Mouse (Mus musculus) c-Kit-negative CD71-positive TER-119-positive erythroid progenitor cells, embryonic 14.5 days (primary cell): ENCODE measurements around the gene Adgrg3.
A peak's percentile ranks its signal among the peaks of the same experiment; 100 is the strongest.

Source experiments
- DNase-seq: peaks from one replicate; pipeline ENCODE4 v3.0.0-alpha.2; 2013; ENCODE audit warnings: low read depth, low spot score

Gene Adgrg3

DNA sequence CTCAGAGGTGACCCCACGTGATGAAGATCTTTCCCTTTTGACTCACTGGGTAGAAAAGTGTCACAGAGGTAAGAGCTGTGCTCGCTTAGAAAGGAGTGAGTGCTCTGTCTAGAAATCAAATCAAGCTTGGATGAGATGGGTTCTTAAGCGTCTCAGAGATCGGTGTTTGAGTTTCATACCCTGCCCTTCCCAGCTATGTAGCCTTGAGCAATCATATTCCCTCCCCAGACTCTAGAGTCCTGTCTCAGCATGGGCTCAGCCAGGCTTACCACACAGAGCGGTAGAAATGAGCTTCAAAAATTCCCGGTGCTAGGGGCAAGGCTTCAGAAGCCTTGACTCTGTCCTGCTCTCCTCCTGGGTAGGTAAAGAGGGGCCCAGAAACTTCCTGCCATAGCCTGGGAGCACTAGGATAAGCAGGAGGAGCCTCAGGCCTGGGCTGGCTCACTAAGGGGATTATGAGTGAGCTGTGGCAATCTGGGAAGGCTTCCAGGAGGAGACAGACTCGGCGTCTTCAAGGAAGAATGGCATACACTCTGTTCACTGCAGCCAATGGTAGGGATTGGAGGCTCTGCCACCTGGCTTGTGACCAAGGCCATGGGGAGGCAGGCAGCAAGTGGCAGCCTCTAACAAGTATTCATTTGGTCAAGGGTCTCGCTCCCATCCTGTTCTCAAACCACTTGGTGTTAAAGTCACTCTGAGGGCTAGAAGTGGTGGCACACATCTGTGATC, 24.3 kb upstream of the Adgrg3 start:
- no peak for DNase-seq

DNA sequence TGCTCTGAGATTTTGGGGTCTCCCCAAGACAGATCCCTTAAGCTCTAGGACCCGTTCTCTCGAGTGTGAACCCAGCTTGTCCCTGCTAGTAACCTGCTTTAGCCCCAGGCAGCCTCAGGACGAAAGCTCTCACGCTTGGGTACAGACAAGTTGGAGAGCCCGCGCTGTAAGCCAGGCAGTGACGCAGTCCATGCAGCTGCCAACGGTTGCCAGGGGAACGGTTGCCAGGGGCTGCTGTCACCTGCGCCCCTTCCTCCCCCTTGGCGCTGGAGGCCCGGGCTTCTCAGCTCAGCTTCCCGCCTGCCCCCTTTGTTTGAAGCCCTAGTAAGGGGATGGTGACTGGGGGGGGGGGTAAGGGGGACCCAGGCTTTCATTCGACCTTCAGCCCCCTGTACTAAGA, 23.5 kb upstream of the Adgrg3 start:
- no peak for DNase-seq

DNA sequence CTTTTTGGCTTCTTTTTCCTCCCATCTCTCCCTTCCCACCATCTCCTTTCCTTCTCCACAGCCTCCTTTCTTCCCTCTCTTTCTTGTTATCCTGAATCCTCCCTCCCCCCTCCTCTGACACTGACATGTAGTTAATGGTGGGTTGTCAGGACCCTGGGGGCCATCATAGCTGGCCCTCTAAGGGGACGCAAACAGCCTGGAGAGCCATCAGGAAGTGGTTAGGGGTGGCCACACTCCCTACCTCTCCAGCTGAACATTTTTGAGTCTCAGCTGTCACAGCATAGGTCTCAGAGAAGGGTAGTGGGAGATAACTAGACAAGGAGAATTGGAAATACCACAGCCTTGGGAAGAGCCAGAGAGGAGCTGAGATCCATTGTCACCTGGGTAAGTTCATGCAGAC, 23.0 kb upstream of the Adgrg3 start:
- no peak for DNase-seq

DNA sequence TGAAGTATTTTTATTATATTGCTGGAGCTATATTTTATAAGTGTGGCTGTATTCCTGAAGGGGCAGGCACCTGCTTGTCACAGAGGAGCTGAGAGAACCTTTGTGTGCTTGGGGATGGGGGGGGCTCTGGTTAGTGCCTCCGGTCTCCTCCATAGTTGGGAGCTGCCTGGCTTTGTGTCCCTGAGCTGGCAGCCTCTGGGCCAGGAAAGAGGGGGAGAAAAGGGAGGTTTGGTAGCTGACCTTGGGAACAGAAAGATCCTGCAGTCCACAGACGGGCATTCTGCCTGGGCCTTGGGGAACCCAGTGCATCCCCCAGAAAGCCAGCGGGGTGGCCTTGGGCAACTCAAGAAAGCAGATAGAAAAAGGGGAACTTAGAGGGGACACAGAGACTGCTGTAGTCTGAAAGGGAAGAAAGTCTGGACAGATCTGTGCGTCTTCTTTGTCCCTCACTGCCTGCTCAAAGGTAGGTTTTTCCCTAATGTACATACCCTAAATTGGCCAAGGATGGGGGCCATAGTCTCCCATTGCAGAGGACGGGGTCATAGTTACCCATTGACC, 22.1 kb upstream of the Adgrg3 start:
- DNase-seq, result no peak

DNA sequence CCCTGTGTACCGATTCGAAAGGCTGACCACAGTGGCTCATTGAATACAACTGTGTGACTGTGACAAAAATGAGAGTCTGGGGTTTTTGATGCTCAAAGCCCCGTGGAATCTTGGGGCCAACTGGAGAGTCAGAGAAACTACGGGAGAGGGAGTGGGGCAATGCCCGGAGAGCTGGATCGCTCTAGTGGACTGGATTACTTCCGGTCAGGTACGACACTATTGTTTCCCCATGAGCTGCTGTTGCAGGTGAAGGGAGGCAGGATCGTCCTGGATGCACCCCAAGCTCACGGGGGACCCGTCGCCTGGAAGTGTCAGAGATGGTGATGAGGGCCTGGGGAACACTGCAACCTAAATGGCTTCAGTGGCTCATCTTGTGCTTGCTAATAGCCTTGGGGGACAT, 21.5 kb upstream of the Adgrg3 start:
- no peak for DNase-seq

DNA sequence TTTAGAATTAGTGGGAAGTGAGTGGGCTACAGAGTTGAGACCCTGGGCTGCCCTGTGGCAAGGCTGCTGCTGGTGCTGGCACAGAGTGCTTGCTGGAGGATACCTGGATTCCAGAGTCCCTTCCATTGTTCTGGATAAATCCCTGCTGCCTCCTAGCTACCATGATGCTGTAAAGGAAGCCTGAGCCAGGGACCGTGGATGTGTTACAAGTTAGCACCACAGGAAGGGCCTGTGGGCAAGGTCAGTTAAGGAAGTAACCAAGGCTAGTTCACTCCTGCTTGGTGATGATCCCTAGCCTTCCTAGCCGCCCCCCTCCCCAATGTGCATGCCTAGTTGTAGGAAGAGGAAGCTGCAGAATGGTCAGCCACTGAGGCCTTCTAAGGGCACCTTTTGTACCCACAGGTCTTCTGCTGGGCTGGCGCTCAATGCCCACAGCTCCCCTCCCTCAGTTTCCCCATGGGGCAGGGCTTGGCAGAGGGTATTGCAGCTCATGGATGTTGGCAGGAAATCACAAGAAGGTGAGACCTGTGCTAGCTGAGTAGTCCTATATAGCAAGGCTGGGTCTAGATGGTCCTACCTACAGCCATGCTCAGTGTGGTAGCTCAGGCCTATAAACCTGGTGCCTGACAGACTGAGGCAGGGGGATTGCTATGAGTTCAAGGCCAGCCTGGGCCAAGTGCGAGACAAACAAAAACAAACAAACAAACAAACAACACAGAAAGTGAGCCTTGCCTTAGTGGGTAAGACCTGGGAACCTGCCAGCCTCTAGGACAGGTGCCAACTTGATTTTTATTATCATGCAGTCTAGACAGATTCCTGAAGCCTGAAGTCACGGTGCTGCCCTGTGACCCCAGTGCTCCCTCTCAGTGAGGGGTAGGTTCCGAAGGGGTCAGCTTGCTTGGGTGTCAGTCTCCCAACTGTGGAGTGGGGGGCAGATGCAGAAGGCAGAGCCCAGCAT, 20.3 kb upstream of the Adgrg3 start:
- DNase-seq, result no peak

DNA sequence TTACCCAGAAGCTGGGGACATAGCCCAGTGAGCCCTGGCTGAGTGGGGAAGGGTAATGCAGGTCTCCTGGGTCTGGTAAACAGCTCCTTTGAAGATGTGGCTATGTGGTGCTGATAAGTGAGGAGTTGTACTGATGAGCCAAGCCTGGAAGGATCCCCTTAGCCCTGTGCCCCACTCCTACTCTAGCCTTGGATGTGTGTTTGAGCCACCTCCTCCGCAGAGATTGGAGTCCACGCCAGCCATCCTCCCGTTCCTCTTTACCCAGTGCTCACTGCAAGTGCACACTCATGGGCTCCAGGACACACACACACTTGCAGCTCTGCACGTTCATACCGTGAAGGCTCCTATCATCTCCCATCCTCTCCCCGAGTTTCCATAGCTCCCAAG, 19.6 kb upstream of the Adgrg3 start:
- no peak for DNase-seq

DNA sequence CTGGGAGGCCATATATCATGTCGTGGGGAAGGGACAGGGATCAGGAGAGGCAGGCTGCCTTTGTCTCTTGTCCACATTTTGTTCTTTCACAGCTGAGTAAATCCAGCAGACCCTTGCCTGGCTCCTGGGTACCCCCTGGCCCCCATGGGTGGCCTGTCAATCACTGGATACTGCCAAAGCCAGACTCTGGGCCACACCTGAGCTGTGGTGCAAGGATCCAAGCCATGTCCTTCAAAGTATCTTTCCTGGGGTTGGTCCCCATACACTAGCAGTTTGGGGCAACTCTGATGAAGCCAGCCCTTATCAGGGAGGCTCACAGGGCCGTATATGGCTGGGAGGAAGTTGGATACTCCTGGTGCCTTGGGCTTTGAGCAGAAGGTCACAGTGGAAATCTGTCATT, 19.1 kb upstream of the Adgrg3 start:
- DNase-seq, result no peak

DNA sequence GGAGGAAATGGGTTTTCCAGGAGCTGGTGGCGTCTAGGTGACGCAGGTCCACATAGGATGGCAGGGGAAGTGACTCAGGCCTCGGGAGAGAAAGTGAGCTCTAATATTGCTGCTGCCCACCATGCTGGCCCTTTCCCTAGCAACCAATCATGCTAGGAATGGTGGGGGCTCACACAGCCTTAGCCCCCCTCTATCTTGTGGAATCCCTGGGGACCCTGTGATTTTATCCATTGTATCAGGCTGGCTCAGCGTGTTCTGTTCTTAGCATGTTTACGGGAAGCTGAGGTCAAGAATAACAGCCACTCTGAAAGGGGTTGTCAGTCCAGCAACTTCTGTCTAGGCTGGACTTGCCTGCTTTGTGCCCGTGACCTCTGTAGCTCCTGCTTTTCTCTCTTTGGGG, 18.5 kb upstream of the Adgrg3 start:
- no peak for DNase-seq

DNA sequence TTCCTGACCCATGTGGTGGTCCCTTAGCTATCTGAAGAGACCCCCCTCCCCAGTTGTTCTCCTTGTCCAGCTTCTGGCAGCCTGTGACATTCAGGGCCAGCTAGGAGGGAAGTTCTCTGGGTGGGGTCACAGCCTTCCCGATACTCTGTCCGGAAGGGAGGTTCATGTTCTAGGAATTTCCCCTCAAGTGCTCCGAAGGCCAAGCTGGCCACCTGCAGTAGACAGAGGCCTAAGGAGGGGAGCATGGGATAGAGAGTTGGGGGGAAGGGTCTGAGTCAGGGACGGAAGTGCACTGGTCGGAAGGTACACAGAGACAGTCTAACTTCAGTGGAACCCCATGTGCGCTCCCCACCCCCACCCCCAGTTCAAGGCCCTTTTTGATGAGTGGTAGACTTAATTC, 17.5 kb upstream of the Adgrg3 start:
- no peak for DNase-seq

DNA sequence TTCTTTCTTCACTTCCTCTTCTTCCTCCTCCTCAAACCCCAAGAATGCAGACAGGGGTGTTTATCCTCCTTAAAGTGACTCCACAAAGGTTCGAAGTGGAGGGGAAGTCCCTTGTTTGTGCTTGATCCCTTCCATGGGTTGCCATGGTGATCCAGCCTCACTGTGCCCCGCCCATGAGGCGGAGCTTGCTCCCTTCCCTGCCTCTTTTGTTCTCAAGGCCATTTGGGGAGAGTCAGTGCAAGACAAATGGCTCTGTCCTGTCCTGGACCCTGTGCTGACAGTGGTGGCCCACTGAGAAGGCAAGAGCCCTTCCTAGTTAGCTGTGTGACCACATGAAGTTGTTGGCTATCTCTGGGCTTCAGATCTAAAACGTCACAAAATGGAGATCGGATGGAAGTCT, 16.8 kb upstream of the Adgrg3 start:
- DNase-seq, result no peak

DNA sequence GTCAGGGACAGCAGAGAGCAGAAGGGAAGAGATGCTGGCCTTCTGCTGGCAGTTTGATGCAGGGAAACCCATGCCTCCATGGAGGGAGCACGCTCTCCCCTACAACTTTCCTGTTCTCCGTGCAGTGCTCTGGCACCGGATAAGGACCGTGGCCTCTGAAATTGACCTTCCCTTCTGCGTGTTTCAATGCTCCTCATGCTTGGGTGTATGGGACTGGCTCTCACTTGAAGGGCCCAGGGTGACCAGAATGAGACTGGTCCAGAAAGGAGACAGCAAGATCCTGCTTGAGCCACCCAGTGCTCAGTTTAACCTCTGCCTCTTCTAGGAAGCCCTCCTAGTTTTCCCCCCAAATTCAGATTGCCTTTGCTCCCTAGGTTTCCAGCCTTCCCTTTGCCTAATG, 16.3 kb upstream of the Adgrg3 start:
- DNase-seq, result no peak

DNA sequence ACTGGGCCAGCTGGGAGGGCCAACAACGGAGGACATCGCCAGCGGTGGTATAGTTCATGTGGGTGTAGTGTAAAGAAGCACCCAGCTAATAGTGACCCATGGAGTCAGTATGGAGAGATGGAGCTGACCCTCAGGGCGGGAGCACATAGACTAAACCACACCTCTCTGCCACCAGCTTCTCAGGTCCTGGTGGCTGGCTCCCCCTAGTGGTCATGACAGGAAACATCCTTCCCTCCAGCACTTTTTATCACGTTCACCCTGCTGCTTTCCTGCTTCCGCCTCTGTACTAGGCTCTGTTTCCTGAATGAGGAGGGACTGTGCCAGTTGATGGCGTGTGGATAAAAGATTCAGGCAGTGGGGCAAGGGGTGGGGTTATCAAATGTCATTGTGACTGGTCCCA, 15.8 kb upstream of the Adgrg3 start:
- peak; percentile 81 for DNase-seq

DNA sequence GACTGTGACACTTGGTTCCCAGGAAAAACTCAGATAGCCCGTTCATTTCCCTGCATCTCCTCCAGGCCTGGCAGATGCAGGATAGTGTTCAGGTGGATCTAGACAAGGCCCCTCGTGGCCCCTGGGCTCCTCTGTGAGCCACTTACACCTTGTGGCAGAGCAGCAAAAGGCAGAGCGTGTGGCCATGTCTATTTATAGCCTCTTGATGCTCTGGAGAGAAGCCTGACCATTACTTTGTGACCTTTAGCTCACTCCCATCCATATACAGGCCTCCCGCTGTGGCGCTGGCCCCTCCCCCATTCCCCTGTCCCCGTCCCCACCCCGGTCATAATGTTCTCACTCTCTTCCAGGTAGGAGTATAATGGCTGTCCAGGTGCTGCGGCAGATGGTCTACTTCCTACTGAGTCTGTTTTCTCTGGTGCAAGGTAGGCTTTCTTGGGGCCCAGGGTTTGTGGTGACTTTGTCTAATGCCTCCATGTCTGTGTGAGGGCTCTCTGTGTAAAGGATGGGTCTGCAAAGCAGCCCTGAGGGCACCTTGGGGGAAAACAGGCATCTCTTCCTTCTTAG, 15.3 kb upstream of the Adgrg3 start:
- DNase-seq, result no peak

DNA sequence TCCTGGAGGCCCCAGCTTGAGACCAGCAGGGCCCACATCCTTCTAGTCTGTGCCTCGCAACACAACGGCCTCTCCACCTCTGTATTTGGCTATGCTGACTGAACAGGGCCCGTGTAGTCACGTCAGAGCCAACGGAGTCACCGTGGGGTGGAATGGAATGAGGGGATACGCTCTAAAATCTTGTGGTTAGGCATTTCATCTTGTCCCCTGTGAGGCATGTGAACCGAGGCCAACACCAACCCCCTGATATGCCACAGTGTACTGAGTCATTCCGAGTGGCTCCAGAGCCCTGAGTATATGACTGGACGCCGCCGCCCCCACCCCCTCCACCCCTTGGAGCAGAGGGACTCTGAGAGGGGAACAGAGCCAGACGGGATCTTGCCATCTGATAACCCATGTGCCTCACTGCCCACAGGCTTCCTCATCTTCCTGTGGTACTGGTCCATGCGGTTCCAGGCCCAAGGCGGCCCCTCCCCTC, 5.0 kb upstream of the Adgrg3 start:
- no peak for DNase-seq

DNA sequence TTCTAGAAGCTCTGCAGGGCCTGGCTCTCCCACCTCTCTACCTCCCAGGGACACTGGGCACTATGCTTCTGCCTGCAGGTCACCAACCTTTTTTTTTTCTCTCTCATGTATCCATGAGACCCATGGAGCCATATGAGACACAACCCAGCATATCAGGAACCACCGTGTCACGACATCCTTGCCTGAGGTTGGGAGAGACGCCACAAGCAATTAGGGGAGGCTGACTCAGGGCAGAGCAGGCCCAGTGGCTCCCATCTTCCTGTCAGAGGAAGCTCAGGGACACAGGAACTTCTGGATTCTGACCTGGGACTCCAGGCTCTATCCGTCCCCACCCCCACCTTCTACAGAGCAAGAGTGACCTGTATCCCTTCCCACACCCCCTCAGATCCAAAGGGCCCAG, 1.6 kb upstream of the Adgrg3 start:
- no peak for DNase-seq

DNA sequence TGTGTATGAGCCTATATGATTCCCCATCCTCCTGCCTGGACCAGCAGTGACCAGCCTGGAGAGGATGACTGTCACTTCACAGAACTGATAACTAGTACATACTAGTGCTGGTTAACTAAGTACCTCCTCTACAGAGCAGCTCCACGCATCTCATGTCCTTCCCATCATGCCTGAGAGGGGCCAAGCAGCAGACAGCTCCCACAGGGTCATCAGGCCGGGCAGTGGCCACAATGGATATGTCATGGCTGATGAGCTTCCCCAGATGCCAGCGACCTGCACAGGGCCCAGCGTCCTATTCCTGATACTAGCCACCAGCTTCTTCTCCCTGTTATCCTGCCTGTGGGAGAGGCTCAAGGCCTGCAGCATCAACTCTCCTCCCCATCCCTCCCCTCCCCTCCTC, 808 bp upstream of the Adgrg3 start:
- no peak for DNase-seq

DNA sequence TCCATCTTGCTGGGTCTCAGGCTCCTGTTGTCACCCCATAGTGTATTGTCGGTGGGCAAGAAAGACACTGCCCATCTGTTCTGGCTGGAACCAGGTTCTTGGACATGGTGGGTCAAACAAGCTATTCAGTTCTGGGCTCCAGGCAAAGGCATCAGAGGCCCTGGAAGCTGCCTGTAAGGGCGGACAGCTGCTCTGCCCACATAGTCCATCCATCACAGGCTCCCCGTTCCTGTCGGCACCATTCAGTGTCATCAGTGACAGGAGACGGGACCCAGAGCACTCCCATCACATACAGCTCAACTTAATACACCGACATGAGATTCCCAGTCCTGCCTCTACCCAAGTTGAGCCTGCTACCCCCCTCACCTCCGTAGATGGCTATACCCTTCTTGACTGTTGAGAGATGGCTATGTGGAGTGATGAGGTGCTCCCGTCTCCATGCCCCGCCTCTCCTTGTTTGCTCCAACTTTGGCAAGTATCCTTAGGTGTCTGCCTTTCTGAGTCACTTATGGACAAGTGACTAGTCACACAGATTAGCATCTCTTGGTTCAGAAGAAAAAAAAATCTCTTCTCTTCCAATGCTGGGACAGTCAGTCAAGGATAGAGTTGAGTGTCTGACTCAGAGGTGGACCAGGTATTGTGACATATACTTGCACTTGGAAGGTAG, 610 bp downstream of the Adgrg3 start:
- no peak for DNase-seq

DNA sequence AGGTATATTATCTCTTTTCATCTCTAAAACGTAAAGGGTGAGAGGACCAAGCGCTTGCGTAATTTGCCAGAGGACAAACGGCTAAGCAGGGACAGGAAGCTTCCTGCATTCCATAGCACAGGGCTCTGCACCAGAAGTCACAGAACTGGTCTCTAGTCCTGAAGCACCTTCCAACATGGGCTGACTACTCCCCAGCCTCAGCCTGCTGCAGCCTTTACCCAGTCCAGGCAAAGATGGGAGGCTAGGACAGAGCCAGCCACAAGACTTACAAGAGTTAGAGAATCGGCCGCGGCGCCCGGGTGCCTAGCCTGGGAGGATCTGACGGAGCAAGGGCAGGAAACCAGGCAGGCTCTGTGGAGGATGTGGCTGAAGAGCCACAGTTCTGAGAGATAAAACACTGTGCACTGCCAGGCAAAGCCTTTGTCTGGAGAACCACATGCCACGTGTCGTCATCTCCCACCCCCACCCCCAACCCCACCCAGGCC, 2.8 kb downstream of the Adgrg3 start:
- no peak for DNase-seq

DNA sequence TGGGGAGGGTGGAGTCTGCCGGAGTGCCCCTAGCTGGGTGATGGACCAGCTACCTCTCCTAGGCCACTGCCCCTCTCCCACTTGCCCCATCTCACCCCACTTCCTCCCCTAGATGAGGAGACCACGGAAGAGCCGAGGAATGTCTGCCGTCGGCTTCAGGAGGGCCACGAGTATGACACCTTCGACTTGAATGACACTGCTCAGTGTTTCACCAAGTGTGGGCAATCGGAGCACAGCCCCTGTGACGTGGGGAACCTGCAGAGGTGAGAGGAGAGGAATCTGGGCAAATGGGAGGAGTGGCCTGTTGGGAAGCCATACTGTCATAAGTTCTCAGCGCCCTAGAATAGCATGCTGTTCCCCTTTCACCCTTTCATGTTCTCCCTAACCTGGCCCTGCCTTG, 3.3 kb downstream of the Adgrg3 start:
- no peak for DNase-seq

DNA sequence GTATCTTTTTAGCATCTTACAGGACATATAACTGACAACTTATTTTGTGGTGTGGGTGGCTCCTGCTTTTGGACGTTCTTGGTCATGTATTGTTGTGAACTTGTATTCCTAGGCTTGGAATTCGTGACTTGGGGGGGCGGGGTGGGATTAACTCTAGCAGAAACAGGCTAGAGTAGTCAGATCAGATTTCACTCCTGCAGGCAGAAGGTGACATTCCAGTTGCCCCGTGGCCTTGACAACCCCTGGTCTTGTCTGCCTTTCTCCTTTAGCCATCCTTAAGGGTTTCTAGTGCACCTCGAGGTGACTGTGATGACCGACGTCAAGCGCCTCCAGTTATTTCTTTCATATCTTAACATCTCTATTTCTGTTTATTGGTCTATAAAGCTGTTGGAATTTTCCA, 5.7 kb downstream of the Adgrg3 start:
- no peak for DNase-seq

DNA sequence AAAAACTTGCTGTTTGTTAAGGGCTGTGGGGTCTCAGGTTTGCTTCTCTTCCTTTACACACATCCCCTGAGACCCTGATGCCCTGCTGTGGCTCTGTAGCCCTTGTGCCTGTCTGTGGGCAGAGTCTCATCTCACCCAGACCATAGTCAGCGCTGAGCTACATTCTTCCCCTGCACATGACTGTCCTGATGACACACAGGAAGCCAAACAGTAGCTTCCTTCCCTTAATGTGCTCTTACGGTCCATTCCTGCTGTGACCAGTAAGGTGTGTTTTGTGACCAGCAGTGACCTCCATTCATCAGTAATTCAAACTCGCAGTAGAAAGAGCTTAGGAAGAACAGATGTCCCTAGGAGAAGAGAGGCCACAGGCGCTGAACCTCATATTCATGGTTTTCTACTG, 6.9 kb downstream of the Adgrg3 start:
- no peak for DNase-seq
